Mouse (Mus musculus): ENCODE measurements around the gene Olfr1116.
"Not testable (repeated sequence)": the region's sequence is repeated elsewhere in the genome, so short reads cannot be mapped to it uniquely, and the experiment has no call there.

Olfr1116 gene

DNA sequence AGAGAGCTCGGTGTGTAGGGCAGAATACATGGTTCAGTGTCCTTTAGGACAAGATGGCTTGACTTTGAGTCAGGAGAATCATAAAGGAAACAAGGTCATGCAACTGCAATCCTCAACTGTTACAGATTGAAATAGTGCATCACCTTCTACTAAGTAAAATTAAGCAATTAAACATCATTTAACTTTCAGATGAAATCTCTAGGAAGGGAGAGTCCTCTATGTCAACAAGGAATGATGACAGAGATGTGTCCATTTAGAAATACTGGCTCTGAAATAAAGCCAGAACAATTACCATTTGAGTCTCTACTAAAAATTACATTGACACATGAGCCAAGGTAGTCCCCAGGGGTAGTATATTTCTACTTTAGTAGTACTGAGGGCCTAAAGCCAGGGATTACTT is at the start of gene Olfr1116:
Gene Olfr1116 (plus strand): TSS at position 301 of the 400 bp plus-strand sequence.
- no peak for DNase-seq

DNA sequence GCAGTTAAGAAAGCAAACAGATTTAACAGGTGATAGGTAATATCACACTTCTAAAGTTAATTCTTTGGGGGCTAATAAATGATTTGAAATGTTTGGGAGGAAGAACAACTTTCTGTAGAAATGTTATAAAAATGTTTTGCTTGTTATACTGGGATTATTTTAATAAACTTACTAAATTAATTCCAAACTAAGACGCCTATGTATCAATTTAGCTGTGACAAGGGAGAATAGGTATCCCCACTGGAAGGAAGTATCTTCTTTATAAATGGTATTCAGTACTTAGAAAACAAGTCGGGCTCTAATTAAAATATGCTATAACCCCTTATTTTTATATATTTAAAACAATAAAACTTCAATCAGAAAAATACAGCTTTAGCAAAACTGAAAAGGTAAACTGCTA is 19.6 kb upstream of the Olfr1116 start, which contains the start of gene Olfr1115:
Gene Olfr1115 (plus strand): TSS at position 301 of the 400 bp plus-strand sequence.
- no peak for DNase-seq

- not testable (repeated sequence) for DNase-seq
Measured at GRCm38 (mm10) chr2:87293977-87294376, 26.6 kb downstream of the Olfr1116 start.

GRCm38 (mm10) chr2:87307281-87307680 is 39.9 kb downstream of the Olfr1116 start, which contains the start of gene Olfr1118:
Gene Olfr1118, plus strand, starts transcription at chr2:87307581.
- DNase-seq = no peak
